Mouse (Mus musculus) C2C12 (cell line): ENCODE measurements at regions not wholly inside any gene's neighbourhood (a gene's known extent, or its start where the extent isn't known, plus 50 kb on each side); places are given as distances from the start of the nearest gene placed in this dataset.

Experiments used
- H3K27me3 ChIP-seq: one replicate; pipeline ENCODE4 v1.6.1; 2011; ENCODE audit not compliant: control insufficient read depth, insufficient read depth, insufficient read length
- H3K36me3 ChIP-seq: one replicate; pipeline ENCODE4 v1.6.1; 2011; ENCODE audit not compliant: control insufficient read depth, insufficient read depth
- H3K4me3 ChIP-seq: one replicate; pipeline ENCODE4 v1.5.1; 2011; ENCODE audit warnings: mild to moderate bottlenecking, control low read depth; ENCODE audit not compliant: poor library complexity, insufficient read depth, severe bottlenecking
- H3K79me2 ChIP-seq: one replicate; pipeline ENCODE4 v1.6.1; 2011; ENCODE audit not compliant: control insufficient read depth, insufficient read depth
- H3K79me3 ChIP-seq: one replicate; pipeline ENCODE4 v1.6.1; 2011; ENCODE audit warnings: low read depth, control low read depth
- H3ac ChIP-seq: one replicate; pipeline ENCODE3; 2011; ENCODE audit warnings: low read depth; ENCODE audit not compliant: control insufficient read depth, insufficient read length
- CEBPB ChIP-seq: IDR thresholded peaks from one replicate; pipeline ENCODE4 v1.6.1; 2011; ENCODE audit warnings: low read depth, mild to moderate bottlenecking, control low read depth, moderate library complexity
- CTCF ChIP-seq: IDR thresholded peaks from one replicate; pipeline ENCODE4 v1.5.1; 2011; ENCODE audit not compliant: control insufficient read depth, insufficient read depth, insufficient read length
- FOSL1 ChIP-seq: IDR thresholded peaks from one replicate; pipeline ENCODE4 v1.8.0; 2011; ENCODE audit warnings: mild to moderate bottlenecking, low read length; ENCODE audit not compliant: poor library complexity, insufficient read depth, severe bottlenecking
- MAX ChIP-seq: IDR thresholded peaks from one replicate; pipeline ENCODE4 v1.6.1; 2011; ENCODE audit warnings: mild to moderate bottlenecking, control low read depth
- MYOD1 ChIP-seq: IDR thresholded peaks from one replicate; pipeline ENCODE4 v1.6.1; 2011; ENCODE audit warnings: low read depth; ENCODE audit not compliant: control insufficient read depth, insufficient read length
- MYOG ChIP-seq: IDR thresholded peaks from one replicate; pipeline ENCODE4 v1.6.1; 2011; ENCODE audit not compliant: control insufficient read depth, insufficient read length; ENCODE audit errors: extremely low read depth
- USF1 ChIP-seq: IDR thresholded peaks from one replicate; pipeline ENCODE4 v1.6.1; 2011; ENCODE audit warnings: low read depth, mild to moderate bottlenecking, control low read depth, moderate library complexity

GRCm38 (mm10) chr8:11145251-11145650 is 137.0 kb upstream of the Irs2 start:
- H3K4me3 ChIP-seq, result no peak overlapping the region
- TF ChIP-seq MYOG (no peak), CEBPB (no peak), MYOD1 (no peak), CTCF (no peak), MAX (no peak), USF1 (no peak), FOSL1 (no peak)
- H3ac ChIP-seq, result no peak overlapping the region
- H3K27me3 ChIP-seq, result peaks cover 12% of the 10 kb centered on the region
- H3K36me3 ChIP-seq, result no peaks in the 10 kb centered on the region
- no peaks in the 10 kb centered on the region for H3K79me3 ChIP-seq
- no peaks in the 10 kb centered on the region for H3K79me2 ChIP-seq

GRCm38 (mm10) chr8:11140566-11140965 is 132.3 kb upstream of the Irs2 start:
- TF ChIP-seq CEBPB (no peak), USF1 (no peak), FOSL1 (no peak), MYOD1 (no peak), CTCF (no peak), MYOG (no peak), MAX (no peak)
- Histone ChIP-seq H3ac (no peak overlapping the region), H3K36me3 (no peaks in the 10 kb centered on the region), H3K4me3 (no peak overlapping the region), H3K79me2 (no peaks in the 10 kb centered on the region), H3K27me3 (peaks cover 4% of the 10 kb centered on the region), H3K79me3 (no peaks in the 10 kb centered on the region)

GRCm38 (mm10) chr8:11139294-11139693 is 131.0 kb upstream of the Irs2 start:
- Histone ChIP-seq H3K4me3 (no peak overlapping the region), H3K79me3 (no peaks in the 10 kb centered on the region), H3ac (no peak overlapping the region), H3K79me2 (no peaks in the 10 kb centered on the region), H3K36me3 (no peaks in the 10 kb centered on the region), H3K27me3 (no peaks in the 10 kb centered on the region)
- TF ChIP-seq MYOD1, result no peak
- TF ChIP-seq FOSL1, result no peak
- no peak for TF ChIP-seq CTCF
- no peak for TF ChIP-seq MAX
- no peak for TF ChIP-seq MYOG
- TF ChIP-seq USF1, result no peak
- TF ChIP-seq CEBPB, result no peak

- no peak overlapping the region for H3K4me3 ChIP-seq
- H3ac ChIP-seq, result no peak overlapping the region
- TF ChIP-seq MAX (no peak), CTCF (no peak), USF1 (no peak), MYOD1 (no peak), CEBPB (no peak), FOSL1 (no peak), MYOG (no peak)
- H3K36me3 ChIP-seq, result no peaks in the 10 kb centered on the region
- no peaks in the 10 kb centered on the region for H3K27me3 ChIP-seq
- H3K79me2 ChIP-seq, result no peaks in the 10 kb centered on the region
- no peaks in the 10 kb centered on the region for H3K79me3 ChIP-seq
Measured at GRCm38 (mm10) chr8:11138302-11139020, 130.2 kb upstream of the Irs2 start.

GRCm38 (mm10) chr8:11136566-11136965 is 128.3 kb upstream of the Irs2 start:
- TF ChIP-seq MYOD1 (no peak), MYOG (no peak), MAX (no peak), FOSL1 (no peak), USF1 (no peak)
- Histone ChIP-seq H3K27me3 (no peaks in the 10 kb centered on the region), H3ac (no peak overlapping the region), H3K36me3 (no peaks in the 10 kb centered on the region), H3K4me3 (no peak overlapping the region), H3K79me2 (no peaks in the 10 kb centered on the region), H3K79me3 (no peaks in the 10 kb centered on the region)

GRCm38 (mm10) chr8:11135135-11135534 is 126.9 kb upstream of the Irs2 start:
- Histone ChIP-seq H3K36me3 (no peaks in the 10 kb centered on the region), H3K4me3 (no peak overlapping the region), H3ac (no peak overlapping the region), H3K27me3 (no peaks in the 10 kb centered on the region), H3K79me2 (no peaks in the 10 kb centered on the region), H3K79me3 (no peaks in the 10 kb centered on the region)
- TF ChIP-seq CTCF (no peak), FOSL1 (no peak), MAX (no peak)
